Mouse (Mus musculus): ENCODE data around the gene Rab3a. TPM values are rescaled to one million over a fixed set of nuclear protein-coding genes. Genes with fewer than 3 reads are reported as not detected.

Rab3a gene
- polyA plus RNA-seq, 1 experiment from 2014 or later, result 18.9 TPM

DNA sequence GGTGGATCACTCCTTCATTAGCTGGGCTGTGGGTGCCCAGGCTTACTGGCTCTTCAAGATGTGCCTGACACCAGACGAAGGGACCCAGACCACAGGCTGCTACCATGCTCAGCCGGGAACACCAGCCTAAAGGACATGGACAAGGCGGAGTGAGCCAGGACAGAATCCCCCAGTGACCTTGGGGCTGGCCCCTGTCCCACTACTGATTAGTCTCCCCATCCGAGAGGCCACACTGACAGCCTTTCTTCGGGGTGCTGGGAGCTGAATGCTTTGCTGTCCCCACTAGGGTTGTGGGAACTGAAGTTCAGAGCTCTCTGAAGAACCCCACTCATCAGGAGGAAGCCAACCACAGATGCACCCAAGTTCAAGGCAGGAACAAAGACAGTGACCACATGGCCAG, 20.7 kb downstream of the Rab3a start:
- H3K27me3 ChIP-seq (ENCODE audit: control insufficient read depth, insufficient read depth, low read length), result no peaks in the 10 kb centered on the region
- peaks cover 20% of the 10 kb centered on the region for H3K4me1 ChIP-seq (replicated peaks; ENCODE audit: control insufficient read depth, insufficient read depth)
- H3K27ac ChIP-seq (replicated peaks), result no peak overlapping the region
- peak overlapping the region; percentile 72 for H3K4me2 ChIP-seq (replicated peaks; ENCODE audit: low read depth)
- 78% methylated on average over 5 of the region's 5 CpGs for WGBS
- H3K9ac ChIP-seq (ENCODE audit: low read length), result peak overlapping the region; percentile 98
- no peak for TF ChIP-seq EP300 (optimal IDR thresholded peaks at IDR 0.05)
- TF ChIP-seq CTCF (IDR thresholded peaks at IDR 0.05; ENCODE audit: low read depth), result no peak
- H3K36me3 ChIP-seq (ENCODE audit: control insufficient read depth, insufficient read depth, low read length), result peaks cover 15% of the 10 kb centered on the region; the same call in 1 of the 2 replicates
- H3K9me3 ChIP-seq (ENCODE audit: control insufficient read depth, low read length), result no peaks in the 10 kb centered on the region
- ATAC-seq (ENCODE audit: low FRiP score, low TSS enrichment), result no peak
- no peak for DNase-seq (ENCODE audit: low spot score)
- H3K4me3 ChIP-seq (ENCODE audit: low read depth, low read length), result peak overlapping the region; percentile 85

DNA sequence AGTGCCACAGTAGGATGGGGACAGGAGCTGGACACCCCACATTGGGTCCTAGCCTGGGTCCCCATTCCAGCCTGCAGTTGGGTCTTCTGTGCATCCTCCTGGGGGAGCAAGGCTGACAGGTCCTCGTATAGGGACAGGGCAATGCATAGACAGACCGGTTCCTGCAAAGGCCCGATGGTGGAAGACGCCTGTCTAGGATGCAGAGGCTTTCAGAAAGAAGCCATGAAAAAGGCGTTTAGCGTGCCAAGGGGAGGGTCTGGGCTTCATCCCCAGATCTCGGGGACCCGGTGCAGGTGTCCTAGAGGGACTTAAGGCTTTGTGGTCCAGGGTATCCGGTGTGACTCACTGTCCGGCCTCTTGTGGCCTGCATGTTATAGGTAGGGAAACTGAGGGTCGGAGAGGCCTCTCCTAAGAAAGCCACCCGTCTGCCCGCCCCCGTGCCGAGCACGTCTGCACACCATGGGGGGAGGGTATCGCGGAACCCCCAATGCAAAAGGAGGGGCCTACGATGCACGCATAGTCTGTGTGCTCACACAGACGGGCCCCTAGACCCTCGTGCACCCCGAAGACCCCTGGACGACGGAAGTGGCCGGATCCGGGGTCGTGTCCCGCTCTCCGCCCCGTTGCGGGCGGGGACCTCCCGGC, 21.5 kb downstream of the Rab3a start:
- WGBS, result 3% methylated on average over 32 of the region's 34 CpGs
- Histone ChIP-seq H3K4me2 (replicated peaks; ENCODE audit: low read depth) (peak overlapping the region; percentile 72), H3K27me3 (ENCODE audit: control insufficient read depth, insufficient read depth, low read length) (no peaks in the 10 kb centered on the region), H3K27ac (replicated peaks) (peak overlapping the region; percentile 99), H3K36me3 (ENCODE audit: control insufficient read depth, insufficient read depth, low read length) (peaks cover 11% of the 10 kb centered on the region; the same call in 1 of the 2 replicates), H3K9ac (ENCODE audit: low read length) (peak overlapping the region; percentile 98), H3K9me3 (ENCODE audit: control insufficient read depth, low read length) (no peaks in the 10 kb centered on the region), H3K4me3 (ENCODE audit: low read depth, low read length) (peak overlapping the region; percentile 85), H3K4me1 (replicated peaks; ENCODE audit: control insufficient read depth, insufficient read depth) (peaks cover 20% of the 10 kb centered on the region)
- TF ChIP-seq EP300 (optimal IDR thresholded peaks at IDR 0.05) (no peak), CTCF (IDR thresholded peaks at IDR 0.05; ENCODE audit: low read depth) (no peak)
- DNase-seq (ENCODE audit: low spot score) (no peak), ATAC-seq (ENCODE audit: low FRiP score, low TSS enrichment) (no peak)

DNA sequence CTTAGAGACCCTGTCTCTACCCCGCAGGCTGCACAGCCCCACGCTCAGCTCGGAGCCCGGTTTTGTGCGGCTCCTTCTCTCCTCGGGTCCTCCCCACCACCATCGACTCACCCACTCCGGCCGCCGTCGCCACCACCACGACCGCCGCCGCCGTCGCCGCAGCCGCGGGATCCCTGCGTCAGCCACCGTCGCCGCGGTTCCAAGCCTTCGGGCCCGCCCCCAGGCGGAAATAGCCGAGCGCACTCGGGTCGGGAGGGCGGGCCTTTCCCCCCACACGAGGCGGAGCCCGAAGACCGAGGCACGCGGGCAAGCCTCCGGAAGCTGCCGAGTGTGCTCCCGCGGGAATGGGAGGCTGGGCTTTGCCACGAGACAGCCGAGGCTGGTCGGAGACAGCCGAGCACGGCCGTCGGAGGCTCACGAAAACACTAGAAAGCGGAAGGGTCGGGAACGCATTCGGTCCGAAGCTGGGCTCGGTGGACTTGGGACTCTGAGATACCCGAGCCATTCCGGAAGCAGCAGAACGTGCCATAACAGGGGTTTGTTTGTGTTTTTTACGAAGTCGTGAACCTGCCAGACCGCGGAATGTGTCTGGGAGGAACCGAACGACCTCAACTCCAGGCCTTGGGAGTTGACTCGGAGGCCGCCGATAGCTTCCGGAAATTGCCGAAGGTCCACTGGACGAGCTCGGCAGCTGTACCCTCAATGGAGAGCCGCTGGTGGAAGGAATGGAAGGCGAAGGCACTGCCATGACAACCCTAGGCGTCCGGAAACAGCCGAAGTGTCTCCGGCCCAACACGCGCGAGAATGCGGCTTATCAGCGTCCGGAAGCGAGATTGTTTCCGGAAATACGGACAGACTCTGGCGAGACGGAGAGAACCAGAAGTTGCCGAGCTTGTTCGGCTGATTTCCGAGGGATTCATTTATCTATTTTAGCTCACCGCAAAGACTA, 22.3 kb downstream of the Rab3a start, which contains the start of gene Pik3r2:
Gene Pik3r2, minus strand, starts transcription at position 218 of the 949 bp plus-strand sequence.
- TF ChIP-seq EP300 (optimal IDR thresholded peaks at IDR 0.05) (peak; percentile 71), CTCF (IDR thresholded peaks at IDR 0.05; ENCODE audit: low read depth) (peak; percentile 65)
- Histone ChIP-seq H3K9me3 (ENCODE audit: control insufficient read depth, low read length) (no peaks in the 10 kb centered on the region), H3K36me3 (ENCODE audit: control insufficient read depth, insufficient read depth, low read length) (peaks cover 9% of the 10 kb centered on the region), H3K27me3 (ENCODE audit: control insufficient read depth, insufficient read depth, low read length) (no peaks in the 10 kb centered on the region), H3K9ac (ENCODE audit: low read length) (peak within 1 kb of the TSS; percentile 98), H3K4me3 (ENCODE audit: low read depth, low read length) (peak within 1 kb of the TSS; percentile 85), H3K27ac (replicated peaks) (peak within 1 kb of the TSS; percentile 99), H3K4me1 (replicated peaks; ENCODE audit: control insufficient read depth, insufficient read depth) (peaks cover 20% of the 10 kb centered on the region), H3K4me2 (replicated peaks; ENCODE audit: low read depth) (peak within 1 kb of the TSS; percentile 72)
- under 1% methylated on average over 80 of the region's 94 CpGs for WGBS
- peak; percentile 98 for DNase-seq (ENCODE audit: low spot score)
- ATAC-seq (ENCODE audit: low FRiP score, low TSS enrichment), result peak; percentile 91

DNA sequence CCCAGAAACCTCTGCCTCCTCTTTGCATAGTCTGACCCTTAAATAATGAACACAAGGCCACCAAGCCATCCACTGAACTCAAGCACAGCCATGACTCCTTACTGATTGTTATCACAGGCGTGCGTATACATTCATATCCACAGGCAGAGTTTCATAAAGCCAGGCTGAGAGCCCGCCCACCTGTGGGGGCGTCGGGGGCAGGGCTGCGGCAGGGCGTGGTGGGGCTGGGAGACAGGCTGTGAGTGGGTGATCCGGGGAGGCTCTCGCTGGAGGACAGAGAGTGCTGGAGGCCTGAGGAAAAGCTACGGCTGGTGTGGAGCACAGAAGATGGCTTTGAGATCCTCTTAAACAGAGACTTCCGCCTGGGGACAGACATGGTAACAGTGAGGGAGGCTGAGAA, 25.6 kb downstream of the Rab3a start:
- H3K36me3 ChIP-seq (ENCODE audit: control insufficient read depth, insufficient read depth, low read length), result peaks cover 7% of the 10 kb centered on the region

DNA sequence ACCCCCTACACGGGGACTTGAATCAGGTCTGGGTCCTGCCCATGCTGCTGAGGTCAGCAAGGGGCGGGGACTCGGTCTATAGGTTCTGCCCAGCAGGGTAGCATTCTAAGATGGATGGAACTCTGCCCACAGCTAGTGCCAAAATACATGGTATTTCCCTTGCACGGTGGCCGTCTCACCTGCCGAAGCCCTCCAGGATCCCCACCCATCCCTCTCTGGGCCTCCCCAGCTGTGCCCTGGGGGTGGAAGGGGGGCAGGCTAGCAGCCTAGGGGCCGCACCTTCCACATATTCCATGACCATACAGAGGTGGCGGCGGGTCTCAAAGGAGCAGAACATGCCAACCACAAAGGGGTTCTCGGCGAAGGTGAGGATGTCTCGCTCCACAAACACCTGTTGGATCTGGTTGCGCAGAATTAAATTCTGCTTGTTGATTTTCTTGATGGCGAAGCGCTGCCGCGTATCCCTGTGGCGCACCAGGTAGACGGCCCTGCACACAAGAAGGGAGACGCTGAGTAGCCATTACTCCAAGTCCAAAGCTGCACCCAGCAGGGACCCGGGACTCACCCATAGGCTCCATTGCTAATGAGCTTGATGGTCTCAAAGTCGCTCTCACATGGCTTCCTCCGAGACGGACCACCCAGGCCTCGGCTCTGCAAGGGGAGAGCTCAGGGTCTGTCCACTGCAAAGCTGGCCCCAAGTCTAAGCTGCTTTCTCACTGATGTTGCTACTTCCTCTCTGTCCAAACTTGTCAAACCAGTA, 32.0 kb downstream of the Rab3a start:
- peaks cover 4% of the 10 kb centered on the region; the same call in 1 of the 2 replicates for H3K4me1 ChIP-seq (replicated peaks; ENCODE audit: control insufficient read depth, insufficient read depth)
- H3K27me3 ChIP-seq (ENCODE audit: control insufficient read depth, insufficient read depth, low read length), result no peaks in the 10 kb centered on the region
- no peak overlapping the region for H3K27ac ChIP-seq (replicated peaks)
- no peak overlapping the region for H3K4me3 ChIP-seq (ENCODE audit: low read depth, low read length)
- TF ChIP-seq EP300 (optimal IDR thresholded peaks at IDR 0.05), result no peak
- no peak for TF ChIP-seq CTCF (IDR thresholded peaks at IDR 0.05; ENCODE audit: low read depth)
- DNase-seq (ENCODE audit: low spot score), result no peak
- no peak for ATAC-seq (ENCODE audit: low FRiP score, low TSS enrichment)
- peaks cover 9% of the 10 kb centered on the region for H3K36me3 ChIP-seq (ENCODE audit: control insufficient read depth, insufficient read depth, low read length)
- 91% methylated on average over 25 of the region's 25 CpGs for WGBS
- H3K9ac ChIP-seq (ENCODE audit: low read length), result no peak overlapping the region
- H3K9me3 ChIP-seq (ENCODE audit: control insufficient read depth, low read length), result no peaks in the 10 kb centered on the region
- H3K4me2 ChIP-seq (replicated peaks; ENCODE audit: low read depth), result no peak overlapping the region

More for the DNA sequence above, 25.6 kb downstream of the Rab3a start:
- Histone ChIP-seq H3K27ac (replicated peaks) (no peak overlapping the region), H3K4me2 (replicated peaks; ENCODE audit: low read depth) (no peak overlapping the region), H3K9me3 (ENCODE audit: control insufficient read depth, low read length) (no peaks in the 10 kb centered on the region), H3K4me1 (replicated peaks; ENCODE audit: control insufficient read depth, insufficient read depth) (peaks cover 11% of the 10 kb centered on the region), H3K4me3 (ENCODE audit: low read depth, low read length) (no peak overlapping the region), H3K27me3 (ENCODE audit: control insufficient read depth, insufficient read depth, low read length) (no peaks in the 10 kb centered on the region), H3K9ac (ENCODE audit: low read length) (peak overlapping the region; percentile 2; the same call in 1 of the 2 replicates)
- no peak for DNase-seq (ENCODE audit: low spot score)
- ATAC-seq (ENCODE audit: low FRiP score, low TSS enrichment), result no peak
- WGBS, result 51% methylated on average over 11 of the region's 11 CpGs
- TF ChIP-seq CTCF (IDR thresholded peaks at IDR 0.05; ENCODE audit: low read depth) (no peak), EP300 (optimal IDR thresholded peaks at IDR 0.05) (no peak)

Data from stomach, postnatal 0 days (tissue).